Mouse (Mus musculus) ES-CJ7 (cell line): Measurements from ENCODE around the gene Slc6a15.
A peak's percentile ranks its signal among the peaks of the same experiment; 100 is the strongest.

ENCODE experiments used
- DNase-seq: peaks from one replicate; pipeline ENCODE4 v3.0.0; 2011; ENCODE audit warnings: low read depth, low spot score

The Slc6a15 gene

GRCm38 (mm10) chr10:103367371-103368295 lies at the start of gene Slc6a15:
TSS of gene Slc6a15 (plus strand) at chr10:103367783.
- DNase-seq = peak; percentile 50

DNA sequence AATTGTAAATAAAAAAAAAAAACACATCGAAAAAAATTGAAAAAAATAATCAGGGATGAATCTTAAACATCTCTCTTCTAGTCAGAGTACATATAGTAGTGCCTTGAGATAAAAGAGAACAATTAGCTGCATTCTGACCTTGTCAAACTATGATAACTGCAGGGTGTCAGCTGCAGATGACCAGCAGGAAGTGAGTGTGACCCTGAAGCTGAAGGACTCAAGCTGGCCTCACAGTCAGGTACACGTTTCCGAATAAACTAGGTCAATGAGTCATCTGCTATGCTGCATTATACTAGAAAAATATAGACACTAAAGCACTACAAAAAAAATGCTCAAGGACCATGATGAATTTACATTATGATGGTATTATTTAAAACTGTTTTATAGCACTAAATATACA lies 45.6 kb upstream of the Slc6a15 start:
- no peak for DNase-seq

DNA sequence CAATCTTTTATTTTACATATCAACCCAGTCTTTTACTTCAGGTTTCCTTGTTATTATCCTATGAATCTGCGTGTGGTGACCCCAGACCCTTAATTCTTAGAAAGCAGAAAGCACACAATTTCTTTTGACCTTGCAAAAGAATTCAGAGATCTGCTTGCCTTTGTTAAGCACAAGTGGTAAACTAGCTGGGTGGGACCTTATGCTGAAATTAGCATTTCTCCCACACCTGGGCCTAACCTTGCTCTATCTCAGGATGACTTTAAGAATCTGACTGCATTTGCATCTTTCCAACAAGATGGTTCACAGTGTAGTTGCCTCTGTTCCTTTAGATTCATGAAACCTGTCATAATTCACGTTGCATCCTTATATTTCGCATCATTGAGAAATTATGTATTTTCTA lies 44.2 kb upstream of the Slc6a15 start:
- DNase-seq = peak; percentile 73

DNA sequence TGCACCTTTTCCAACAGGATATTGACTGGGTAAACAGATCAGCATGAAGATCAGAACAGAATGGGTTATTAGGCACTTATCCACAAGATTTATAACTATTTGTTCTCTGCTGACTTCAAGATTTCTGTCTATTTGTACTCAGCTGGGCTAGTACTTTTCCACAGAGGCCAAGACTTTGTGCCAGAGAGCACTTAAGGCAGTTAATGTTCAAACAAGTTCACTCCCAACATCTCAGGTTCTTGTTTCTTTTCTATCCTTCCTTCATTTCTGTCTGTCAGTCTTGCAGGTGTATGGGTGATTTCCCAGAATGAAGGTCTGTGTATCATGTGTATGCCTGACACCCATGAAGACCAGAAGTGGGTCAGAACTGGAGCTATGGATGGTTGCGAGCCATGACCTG lies 33.3 kb upstream of the Slc6a15 start:
- DNase-seq = no peak

DNA sequence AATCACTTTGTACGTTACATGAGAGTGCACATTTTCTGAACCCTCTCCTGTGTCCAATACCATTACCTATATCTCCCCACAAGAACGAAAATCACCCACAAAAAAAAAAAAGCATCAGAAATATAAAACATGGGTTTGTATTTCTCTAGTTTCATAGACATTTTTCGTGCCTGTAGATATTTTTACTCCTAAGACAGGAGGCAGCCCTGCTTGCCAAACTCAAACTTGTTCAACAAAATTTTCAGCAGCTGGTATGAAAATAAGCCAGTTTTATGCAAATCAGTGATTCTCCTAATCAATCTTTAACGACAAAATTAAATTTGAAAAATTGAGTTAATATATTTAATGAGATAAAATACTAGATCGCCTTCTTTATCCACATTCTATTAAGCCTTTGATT lies 27.7 kb upstream of the Slc6a15 start:
- no peak for DNase-seq

- peak; percentile 68 for DNase-seq
Observed at GRCm38 (mm10) chr10:103346797-103347196, 20.8 kb upstream of the Slc6a15 start.

DNA sequence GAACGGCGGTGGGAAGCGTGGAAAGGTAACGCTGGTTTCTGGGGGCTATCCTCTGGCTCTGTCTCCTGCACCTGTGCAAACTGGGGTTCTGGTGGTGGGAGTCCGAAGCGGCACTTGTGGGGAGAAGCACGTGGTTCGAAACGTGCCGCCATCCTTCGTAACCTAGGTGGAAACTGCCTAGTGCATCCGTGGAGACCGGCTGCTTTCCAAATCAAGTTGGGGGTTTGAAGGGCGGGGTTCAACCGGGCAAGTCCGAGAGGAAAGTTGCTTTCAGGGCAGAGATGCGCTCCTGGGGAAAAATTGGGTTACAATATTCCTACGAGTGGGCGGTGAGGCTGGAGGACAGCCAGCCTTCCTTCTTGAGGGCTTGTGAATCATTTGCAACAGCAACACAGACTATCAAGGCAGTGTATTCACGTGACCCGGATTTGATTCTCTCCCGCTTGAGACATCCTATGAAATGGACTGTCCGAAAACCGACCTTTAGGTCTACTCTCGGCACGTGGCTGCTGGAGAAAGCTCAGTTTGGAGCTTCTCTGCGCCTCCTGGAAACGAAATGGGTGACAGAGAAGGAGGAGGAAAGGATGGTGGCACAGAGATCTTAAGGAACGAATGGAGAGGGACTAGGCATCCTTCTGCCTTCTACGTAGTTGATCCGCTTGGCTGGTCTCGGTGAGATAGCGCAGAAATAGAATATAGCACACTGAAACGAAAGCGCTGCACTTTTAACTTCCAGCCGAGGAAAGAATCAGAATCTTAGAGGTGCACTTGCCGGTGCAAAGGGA lies 905 bp downstream of the Slc6a15 start:
- peak; percentile 59 for DNase-seq

- peak; percentile 97 for DNase-seq
Observed at GRCm38 (mm10) chr10:103369081-103369420, 1.5 kb downstream of the Slc6a15 start.

DNA sequence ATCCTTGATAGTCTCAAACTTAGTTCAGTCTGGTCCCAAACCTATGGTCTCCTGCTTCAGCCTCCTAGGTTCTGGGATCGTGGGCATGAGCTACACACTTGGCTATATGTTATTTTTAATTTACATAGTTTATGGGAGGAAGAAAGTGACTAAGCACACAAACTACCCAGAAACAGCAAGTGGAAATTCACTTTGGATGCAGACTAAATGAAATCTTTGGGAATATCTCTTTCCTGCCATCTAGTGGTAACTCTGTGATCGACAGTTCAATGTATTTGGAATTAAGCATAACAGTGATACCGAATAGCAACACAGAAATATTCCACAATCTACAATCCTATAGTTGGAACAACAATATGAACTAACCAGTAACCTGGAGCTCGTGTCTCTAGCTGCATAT lies 34.6 kb downstream of the Slc6a15 start:
- peak; percentile 36 for DNase-seq

DNA sequence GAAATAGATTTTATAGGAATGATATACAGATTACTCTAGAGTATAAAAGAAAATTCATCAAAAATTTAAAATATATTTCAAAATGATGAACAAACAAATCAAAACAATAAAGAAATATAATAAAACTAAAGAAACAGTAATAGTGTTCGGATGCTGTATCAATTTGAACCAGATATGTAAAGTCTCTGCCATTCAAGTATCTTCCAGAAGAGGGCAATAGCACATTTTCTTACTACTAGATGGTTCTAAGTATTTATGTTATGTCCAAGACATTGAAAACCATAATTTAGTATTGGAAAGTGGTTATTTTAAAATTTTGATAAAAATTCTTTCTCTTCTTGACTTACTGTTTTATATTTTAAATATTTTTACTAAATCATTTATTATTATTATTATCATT lies 60.1 kb downstream of the Slc6a15 start:
- DNase-seq = no peak

GRCm38 (mm10) chr10:103442588-103442987 lies 75.0 kb downstream of the Slc6a15 start:
- no peak for DNase-seq

GRCm38 (mm10) chr10:103443070-103443469 lies 75.5 kb downstream of the Slc6a15 start:
- peak; percentile 72 for DNase-seq

DNA sequence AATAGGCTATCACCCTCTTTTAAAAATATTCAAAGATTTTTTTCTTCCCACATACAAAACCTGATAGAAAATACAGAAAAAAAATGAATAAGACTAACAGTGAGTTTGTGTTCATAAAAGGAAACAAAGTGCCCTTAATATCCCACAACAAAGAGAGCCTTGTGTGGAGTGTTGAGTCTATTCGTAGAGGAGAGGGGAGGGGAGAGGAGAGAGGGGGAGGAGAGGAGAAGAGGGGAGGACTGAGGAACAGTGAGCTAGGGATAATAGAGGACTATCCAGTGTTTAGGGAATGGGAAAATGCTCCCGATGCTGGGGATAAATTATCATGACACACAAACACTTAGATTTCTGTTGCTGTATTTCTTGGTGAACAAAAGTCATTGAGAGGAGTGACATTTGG lies 80.8 kb downstream of the Slc6a15 start:
- DNase-seq = no peak

DNA sequence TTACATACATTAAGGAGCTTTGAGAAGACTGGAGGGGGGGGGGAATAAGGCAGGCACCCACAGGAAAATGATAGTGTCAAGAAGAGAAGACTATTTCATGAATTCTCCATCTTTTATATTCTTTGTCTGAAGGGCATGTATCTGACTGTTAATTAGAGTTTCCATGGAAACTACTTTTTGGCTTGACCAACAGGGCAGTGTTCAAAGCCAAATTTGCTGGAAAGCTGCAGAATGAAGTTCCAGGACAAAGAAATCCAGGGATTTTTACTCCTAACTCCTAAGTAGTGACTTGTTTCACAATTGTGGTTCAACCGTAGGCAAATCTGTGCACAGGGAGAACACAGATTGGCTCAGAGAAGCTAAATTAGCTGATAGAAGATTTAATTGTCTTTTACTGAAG lies 90.3 kb downstream of the Slc6a15 start:
- no peak for DNase-seq
